Mouse (Mus musculus) cerebellum, adult 2 months (tissue): ENCODE data around the gene Il1r1.

ENCODE experiments used
- CTCF ChIP-seq: fragments of 200-500 bp; IDR thresholded peaks from 2 replicates; pipeline ENCODE4 v1.5.1; 2011; ENCODE audit warnings: low read depth, mild to moderate bottlenecking, control low read depth, low read length, moderate library complexity, borderline replicate concordance; ENCODE audit not compliant: insufficient read depth
- POLR2A ChIP-seq: fragments of 200-500 bp; IDR thresholded peaks from 2 replicates; pipeline ENCODE4 v1.6.1; 2011; ENCODE audit warnings: low read length, control low read depth, borderline replicate concordance; ENCODE audit not compliant: insufficient read depth

- TF ChIP-seq CTCF (no peak), POLR2A (no peak)
Observed at GRCm38 (mm10) chr1:40290489-40291255, 65.8 kb downstream of the Il1r1 start.
